Mouse (Mus musculus): ENCODE data around the gene Cldn11. TPM values are rescaled to one million over a fixed set of nuclear protein-coding genes. Genes with fewer than 3 reads are reported as not detected.

Cldn11 gene
- polyA plus RNA-seq (2014; fragmentation: Illumina TruSeq; extraction: RNeasy Lipid Tissue Mini Kit (QIAGEN cat#74804); ENCODE audit: low read depth, low replicate concordance), result not detected

GRCm38 (mm10) chr3:31149706-31150105, at the start of gene Cldn11:
Gene Cldn11, plus strand, starts transcription at chr3:31149920.

Other genes starting within 250 kb of the Cldn11 start
- 11.8 TPM for gene Phc3, start 180.5 kb upstream of the Cldn11 start, polyA plus RNA-seq (2014; fragmentation: Illumina TruSeq; extraction: RNeasy Lipid Tissue Mini Kit (QIAGEN cat#74804); ENCODE audit: low read depth, low replicate concordance)
- gene Prkci, start 154.2 kb upstream of the Cldn11 start, polyA plus RNA-seq (2014; fragmentation: Illumina TruSeq; extraction: RNeasy Lipid Tissue Mini Kit (QIAGEN cat#74804); ENCODE audit: low read depth, low replicate concordance), result 15.1 TPM
- gene Skil, start 54.9 kb upstream of the Cldn11 start, polyA plus RNA-seq (2014; fragmentation: Illumina TruSeq; extraction: RNeasy Lipid Tissue Mini Kit (QIAGEN cat#74804); ENCODE audit: low read depth, low replicate concordance), result 11.7 TPM
- not detected for gene Slc7a14, start 160.5 kb downstream of the Cldn11 start, polyA plus RNA-seq (2014; fragmentation: Illumina TruSeq; extraction: RNeasy Lipid Tissue Mini Kit (QIAGEN cat#74804); ENCODE audit: low read depth, low replicate concordance)